Mouse (Mus musculus) kidney, adult 9 months (tissue): ENCODE data around the gene Nt5c3.
"Not testable (repeated sequence)": the region's sequence is repeated elsewhere in the genome, so short reads cannot be mapped to it uniquely, and the experiment has no call there.

ENCODE experiments used
- DNase-seq: peaks from one replicate; pipeline ENCODE4 v3.0.0; 2022

The Nt5c3 gene

GRCm38 (mm10) chr6:56903831-56904230 lies 19.9 kb downstream of the Nt5c3 start:
- peak; percentile 31 for DNase-seq

DNA sequence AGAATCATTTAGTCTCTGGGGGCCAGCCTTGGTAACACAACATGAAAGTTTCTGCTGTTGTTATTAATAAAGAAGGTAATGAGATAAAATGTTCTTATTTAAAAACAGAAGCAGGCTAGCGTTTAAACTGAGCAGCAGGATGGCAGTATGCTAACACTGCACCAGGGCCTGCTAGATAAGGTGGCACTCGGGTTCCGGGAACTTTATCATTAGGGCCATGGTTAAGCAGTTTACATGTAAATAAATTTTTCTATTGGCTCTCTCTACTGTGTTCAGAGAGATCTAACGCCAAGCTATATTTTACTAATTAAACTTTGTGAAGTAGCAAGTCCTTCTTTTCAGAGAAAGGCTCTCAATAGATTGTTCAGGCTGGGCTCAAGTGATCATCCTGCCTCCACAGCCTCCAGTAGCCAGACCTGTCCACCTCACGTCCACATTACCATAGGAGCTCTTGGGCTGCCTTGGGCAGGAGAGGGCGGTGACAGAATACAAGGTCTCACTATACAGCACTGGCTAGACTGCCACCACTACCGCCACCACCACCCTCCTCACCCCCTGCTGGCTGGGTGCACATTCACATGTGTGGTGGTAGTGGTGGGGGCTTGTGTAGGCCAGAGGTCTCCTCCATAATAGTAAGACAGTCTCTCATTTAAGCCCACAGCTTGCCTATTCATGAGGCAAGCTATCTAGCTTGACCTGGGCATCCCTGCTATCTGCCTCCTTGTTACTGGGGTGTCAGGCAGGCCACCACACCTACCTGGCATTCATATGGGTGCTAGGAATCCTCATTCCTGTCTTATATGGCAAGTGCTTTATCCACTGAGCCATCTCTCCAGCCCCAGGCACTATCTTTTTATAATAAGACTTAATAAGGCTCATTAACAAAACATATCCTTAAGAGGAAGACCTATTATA lies 20.9 kb downstream of the Nt5c3 start:
- no peak for DNase-seq

GRCm38 (mm10) chr6:56901824-56902386 lies 21.8 kb downstream of the Nt5c3 start:
- DNase-seq: peak; percentile 78

DNA sequence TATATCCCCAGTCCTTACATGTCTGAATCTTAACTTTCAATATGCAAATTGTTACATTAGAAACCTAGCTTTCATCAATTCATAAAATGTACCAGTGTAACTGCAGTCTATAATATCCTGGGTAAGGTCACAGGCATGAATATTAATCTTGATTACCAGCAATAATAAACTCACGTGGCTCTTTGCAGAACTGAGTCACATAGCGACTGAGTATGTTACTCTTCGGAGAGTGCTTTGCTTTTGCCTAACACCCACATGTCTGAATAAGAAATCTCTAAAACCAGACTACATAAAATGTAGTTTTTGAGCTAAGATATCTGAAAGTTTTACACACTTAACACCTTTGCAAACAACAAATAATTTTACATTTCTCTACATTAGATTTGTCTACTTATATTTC lies 22.4 kb downstream of the Nt5c3 start:
- DNase-seq: no peak

GRCm38 (mm10) chr6:56899601-56900000 lies 24.1 kb downstream of the Nt5c3 start:
- no peak for DNase-seq

DNA sequence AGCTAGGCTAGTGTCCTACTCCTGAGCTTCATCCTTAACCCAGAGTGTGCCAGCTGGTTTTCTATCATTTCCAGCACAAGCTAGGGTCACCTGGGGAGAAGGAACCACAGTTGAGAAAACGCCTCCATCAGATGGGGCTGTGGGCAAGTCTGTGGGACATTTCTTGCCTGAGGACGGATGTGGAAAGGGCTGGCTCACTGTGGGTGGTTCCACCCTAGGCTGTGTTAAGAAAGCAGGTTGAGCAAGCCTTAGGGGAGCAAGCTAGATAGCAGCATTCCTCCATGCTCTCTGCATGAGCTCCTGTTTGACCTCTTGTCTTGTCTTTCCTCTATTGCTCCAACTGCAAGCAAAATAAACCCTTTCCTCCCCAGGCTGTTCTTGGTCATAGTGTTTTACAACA lies 33.0 kb downstream of the Nt5c3 start:
- no peak for DNase-seq

DNA sequence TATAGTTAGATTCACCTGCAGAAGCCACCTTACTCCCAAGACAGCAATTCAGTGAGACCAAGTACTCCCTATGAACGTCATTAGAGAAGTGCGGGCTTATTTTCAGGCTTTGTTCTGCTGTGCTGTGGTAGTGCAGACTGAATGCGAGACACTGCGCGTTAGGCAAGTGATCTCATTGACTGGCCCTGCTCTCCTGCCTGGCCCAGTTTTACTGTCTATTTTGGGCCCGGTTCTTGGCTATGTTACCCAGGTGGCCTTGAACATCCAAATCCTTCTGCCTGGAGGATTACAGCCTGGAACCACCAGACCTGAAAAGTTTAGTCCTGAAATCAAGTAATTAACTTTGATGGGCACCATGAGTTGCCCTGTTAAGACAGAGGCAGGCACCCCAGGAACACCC lies 35.2 kb downstream of the Nt5c3 start:
- no peak for DNase-seq

DNA sequence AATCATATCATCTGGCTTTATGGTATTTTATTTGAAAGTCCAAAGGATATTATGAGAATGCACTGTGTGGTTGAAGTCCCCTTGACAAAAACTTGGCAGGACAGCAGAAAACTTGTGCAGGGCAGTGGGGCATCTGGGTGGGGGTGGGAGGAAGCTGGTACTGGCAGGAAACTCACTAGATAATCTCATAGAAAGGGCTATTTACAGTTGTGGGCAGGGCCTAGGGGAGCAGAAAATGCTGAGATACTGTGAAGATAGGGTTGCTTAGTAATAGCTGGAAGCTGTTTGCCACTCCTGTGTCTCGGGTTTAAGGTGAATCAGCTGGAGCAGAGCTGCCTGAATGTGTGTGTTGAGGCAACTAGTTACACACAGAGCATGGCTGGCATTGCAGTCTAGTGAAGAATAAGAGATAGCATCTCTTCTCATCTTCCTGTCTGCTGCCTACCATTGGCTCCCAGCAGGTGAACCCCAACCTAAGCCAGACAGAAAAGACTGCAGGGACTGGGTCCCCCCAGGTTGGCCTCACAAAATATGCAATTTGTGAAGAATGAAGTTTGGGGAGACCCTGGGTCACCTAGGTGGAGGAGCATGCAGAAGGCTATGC lies 44.3 kb downstream of the Nt5c3 start:
- DNase-seq: no peak

DNA sequence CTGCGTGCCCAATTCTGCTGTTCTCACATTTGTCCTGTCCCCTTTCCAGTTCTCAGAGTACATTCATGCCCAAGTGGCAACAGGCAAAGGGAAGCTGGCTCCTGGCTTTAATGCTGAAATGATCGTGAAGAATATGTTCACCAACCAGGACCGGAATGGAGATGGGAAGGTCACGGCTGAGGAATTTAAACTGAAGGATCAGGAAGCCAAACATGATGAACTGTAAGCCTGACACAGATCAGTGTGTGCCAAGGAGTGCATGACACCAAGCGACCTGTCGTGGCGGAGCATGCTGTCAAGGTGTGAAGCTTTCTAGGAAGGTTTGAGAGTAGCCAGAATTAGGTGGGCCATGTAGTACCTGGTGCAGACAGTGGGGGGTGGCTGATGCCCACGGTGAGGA lies 45.7 kb downstream of the Nt5c3 start:
- no peak for DNase-seq

- no peak for DNase-seq
These were observed 46.9 kb downstream of the Nt5c3 start for GRCm38 (mm10) chr6:56876870-56877269.

DNA sequence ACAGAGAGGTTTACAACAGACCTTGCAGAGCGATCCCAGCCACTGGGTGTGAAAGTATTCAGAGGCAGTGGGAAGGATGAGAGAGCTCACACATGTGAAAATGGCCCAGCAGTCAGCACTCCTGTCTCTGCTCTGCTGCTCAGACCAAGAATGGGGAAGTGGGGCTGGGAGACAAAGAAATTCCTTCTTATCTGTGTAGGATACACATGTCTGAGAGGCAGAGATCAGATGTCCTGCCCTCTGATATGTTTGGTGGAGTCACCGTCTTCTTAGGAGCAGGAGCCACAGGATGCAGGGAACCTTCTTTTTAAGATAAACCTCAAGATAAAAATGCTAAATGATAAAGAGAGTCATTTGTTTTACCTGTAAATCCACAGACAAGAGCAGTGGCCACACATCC lies 53.7 kb downstream of the Nt5c3 start:
- DNase-seq: no peak

- no peak for DNase-seq
These were observed 55.2 kb downstream of the Nt5c3 start for GRCm38 (mm10) chr6:56868565-56868964.

- not testable (repeated sequence) for DNase-seq
These were observed 56.8 kb downstream of the Nt5c3 start for GRCm38 (mm10) chr6:56866899-56867298.

GRCm38 (mm10) chr6:56860205-56860848 lies 63.4 kb downstream of the Nt5c3 start:
- no peak for DNase-seq

DNA sequence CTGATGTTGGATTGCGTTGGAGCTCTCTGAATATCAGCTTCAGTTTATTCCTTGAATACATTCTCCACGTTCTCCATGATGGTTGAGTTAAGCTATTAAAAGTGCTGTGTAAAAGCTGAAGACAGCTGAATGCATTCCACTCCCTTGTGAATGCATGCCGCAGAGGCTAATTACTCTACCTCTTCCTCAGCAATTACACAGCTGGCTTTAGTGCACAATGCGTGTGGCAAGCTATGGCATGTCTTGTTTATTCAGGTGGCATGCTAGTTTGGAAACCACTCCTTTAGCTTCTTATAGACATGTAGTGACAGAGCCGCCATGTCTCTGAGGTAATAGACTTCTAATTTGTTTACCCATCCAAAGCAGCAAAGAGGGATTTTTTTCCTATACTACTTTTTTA lies 67.0 kb downstream of the Nt5c3 start:
- no peak for DNase-seq

DNA sequence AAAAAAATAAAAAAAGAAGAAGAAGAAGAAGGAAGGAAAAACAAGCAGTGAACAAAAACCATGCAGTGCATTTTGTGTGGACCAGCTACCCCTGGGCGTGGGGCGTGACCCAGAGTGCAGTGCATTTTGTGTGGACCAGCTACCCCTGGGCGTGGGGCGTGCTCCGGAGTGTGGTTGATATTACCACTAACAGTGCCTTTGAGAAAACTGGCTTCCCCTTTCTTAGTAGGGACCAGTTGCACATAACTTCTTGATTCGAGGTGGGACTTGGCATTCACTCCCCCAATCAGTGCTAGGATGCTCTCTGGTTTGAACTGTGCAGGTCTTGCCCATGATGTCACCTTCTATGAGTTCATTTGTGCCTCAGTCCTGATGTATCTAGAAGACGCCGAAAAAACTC lies 68.9 kb downstream of the Nt5c3 start:
- DNase-seq: no peak

GRCm38 (mm10) chr6:56850315-56850714 lies 73.4 kb downstream of the Nt5c3 start:
- DNase-seq: no peak

DNA sequence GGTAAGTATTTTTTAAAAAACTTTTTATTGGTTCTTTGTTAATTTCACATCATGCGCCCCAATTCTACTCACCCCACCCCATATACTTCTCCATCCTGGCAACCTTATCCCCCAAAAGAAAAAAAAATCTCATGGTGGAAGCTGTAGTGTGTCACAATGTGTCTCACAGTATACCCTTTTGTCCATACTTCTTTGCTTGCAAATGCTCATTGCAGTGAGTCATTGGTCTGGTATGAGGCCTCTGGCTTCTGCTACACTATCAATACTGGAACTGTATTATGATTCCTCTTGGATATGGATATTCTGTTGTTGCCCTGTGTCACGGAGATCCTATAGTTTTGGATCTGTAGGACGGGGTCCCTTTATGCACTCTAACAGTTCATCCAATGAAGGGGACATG lies 74.8 kb downstream of the Nt5c3 start:
- DNase-seq: no peak

GRCm38 (mm10) chr6:56844365-56844764 lies 79.4 kb downstream of the Nt5c3 start:
- DNase-seq: no peak

- no peak for DNase-seq
These were observed 80.5 kb downstream of the Nt5c3 start for GRCm38 (mm10) chr6:56843229-56843628.

DNA sequence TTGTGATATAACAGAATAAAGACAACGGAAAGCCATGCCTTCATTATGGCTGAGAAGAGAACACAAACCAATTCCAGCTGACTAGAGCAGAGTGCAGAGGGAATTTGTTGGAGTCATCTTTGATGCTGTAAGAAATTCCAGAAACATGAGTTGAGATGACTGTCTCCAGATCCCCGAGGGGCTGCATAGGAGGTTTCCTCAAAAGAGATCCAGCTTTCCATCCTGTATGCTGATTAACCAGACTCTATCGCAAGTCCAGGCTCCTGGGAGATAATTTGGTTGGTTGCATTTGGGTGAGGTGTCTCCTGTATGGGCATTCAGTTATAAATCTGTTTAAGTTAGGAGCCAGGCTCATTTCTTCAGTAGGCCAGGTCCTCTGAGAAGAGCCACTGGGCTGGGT lies 86.1 kb downstream of the Nt5c3 start:
- no peak for DNase-seq

GRCm38 (mm10) chr6:56837166-56837565 lies 86.6 kb downstream of the Nt5c3 start:
- DNase-seq: no peak

DNA sequence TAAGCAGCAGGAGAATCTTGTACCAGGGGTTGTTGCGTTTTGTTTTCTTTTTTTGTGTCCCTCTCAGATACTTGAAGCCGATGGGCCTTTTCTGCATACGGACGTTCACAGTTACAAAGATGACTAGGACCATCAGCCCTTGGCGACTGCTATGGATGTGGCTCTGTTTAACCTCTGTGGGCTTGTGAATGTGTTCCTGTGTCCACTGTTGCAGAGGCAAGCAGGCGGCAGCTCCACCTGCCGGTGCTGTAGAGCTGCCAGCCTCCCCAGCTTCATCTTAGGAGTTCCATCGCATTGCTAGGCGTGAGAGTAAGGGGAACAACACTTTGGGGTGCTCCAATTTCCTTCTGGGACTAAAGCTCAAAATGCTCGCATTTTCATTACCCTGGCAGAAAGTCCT lies 88.2 kb downstream of the Nt5c3 start:
- no peak for DNase-seq

GRCm38 (mm10) chr6:56834769-56835168 lies 89.0 kb downstream of the Nt5c3 start:
- DNase-seq: peak; percentile 56
